8 mouse cellular contexts compared by ENCODE assay signal in genomic region chr8:121977819-121978590, GRCm38 (mm10). TPM values are rescaled to one million over a fixed set of nuclear protein-coding genes. Genes with fewer than 3 reads are reported as not detected.
DNase-seq lines count a peak whose midpoint lies in the region; ATAC-seq lines count a peak whose summit lies in the region.

No protein-coding gene starts in this region.

- peak; percentile 52; the same call in 1 of the 2 replicates for ATAC-seq in erythroblast, adult 5-6 weeks (replicated peaks; ENCODE audit: low FRiP score, poor library complexity, severe bottlenecking)

- peak; percentile 28 for DNase-seq in right cerebral cortex, postnatal 4 days
- DNase-seq in right cerebral cortex, postnatal 36 days (ENCODE audit: low spot score in 2 of 2), result no peak
- peak; percentile 55 for DNase-seq in brain, embryonic 18.5 days (ENCODE audit: low read depth, low spot score)
- peak; percentile 65 for DNase-seq in kidney, adult 11 months
- peak; percentile 50 for DNase-seq in lung, postnatal 14 days
- peak; percentile 50 for DNase-seq in telencephalon, adult 2 months (ENCODE audit: low read depth, low spot score)
- DNase-seq in urinary bladder, postnatal 4 days (ENCODE audit: low spot score in 2 of 2), result no peak

RNA-seq across cellular contexts. Expression of gene Banp, which starts 28.5 kb away (rescaled TPM):
- 6.1 and 25.0 TPM in 2 replicates for total RNA-seq in erythroblast, adult 5-6 weeks (2015; ENCODE audit: low replicate concordance)
- total RNA-seq in erythroblast, adult 5-6 weeks (2017; ENCODE audit: low replicate concordance), result 20.4 and 45.8 TPM in 2 replicates

RNA-seq across cellular contexts. Expression of gene Car5a, which starts 33.3 kb away (rescaled TPM):
- total RNA-seq in erythroblast, adult 5-6 weeks (2015; ENCODE audit: low replicate concordance), result not detected in 2 replicates
- total RNA-seq in erythroblast, adult 5-6 weeks (2017; ENCODE audit: low replicate concordance), result not detected in 2 replicates

Comparison
In these comparisons a context has a peak if more than half of its experiments do, and no peak if none do; other contexts are left out.
1. DNase-seq: peak in right cerebral cortex, postnatal 4 days (single experiment), brain, embryonic 18.5 days (single experiment), kidney, adult 11 months (single experiment), lung, postnatal 14 days (single experiment) and telencephalon, adult 2 months (single experiment); none in right cerebral cortex, postnatal 36 days (0 of 2) and urinary bladder, postnatal 4 days (0 of 2).